Mouse (Mus musculus) hindbrain, embryonic 13.5 days (tissue): ENCODE results near the gene Gsdma. TPM values are rescaled to one million over a fixed set of nuclear protein-coding genes. Genes with fewer than 3 reads are reported as not detected.

Experiments used
- ATAC-seq: fragments of 200-750 bp; cut with Nextera tagmentation; 2 replicates; pipeline ENCODE4 v1.8.0; 2017; ENCODE audit warnings: moderate TSS enrichment; ENCODE audit not compliant: low FRiP score
- H3K27ac ChIP-seq: fragments of 300-500 bp; sonication (generic); 2 replicates; pipeline ENCODE4 v1.5.1; 2015; ENCODE audit warnings: inconsistent platforms, mild to moderate bottlenecking, moderate library complexity
- H3K27me3 ChIP-seq: fragments of 300-500 bp; sonication (generic); 2 replicates; pipeline ENCODE4 v1.6.1; 2015; ENCODE audit warnings: mild to moderate bottlenecking, inconsistent platforms
- H3K36me3 ChIP-seq: fragments of 300-500 bp; sonication (generic); 2 replicates; pipeline ENCODE4 v1.6.1; 2015; ENCODE audit warnings: mild to moderate bottlenecking, inconsistent platforms
- H3K4me1 ChIP-seq: fragments of 300-500 bp; sonication (generic); replicated peaks from 2 replicates; pipeline ENCODE4 v1.6.1; 2015; ENCODE audit warnings: inconsistent platforms
- H3K4me2 ChIP-seq: fragments of 300-500 bp; sonication (generic); 2 replicates; pipeline ENCODE4 v1.6.1; 2015; ENCODE audit warnings: inconsistent platforms, mild to moderate bottlenecking, moderate library complexity
- H3K4me3 ChIP-seq: fragments of 300-500 bp; sonication (generic); 2 replicates; pipeline ENCODE4 v1.5.1; 2015; ENCODE audit warnings: mild to moderate bottlenecking, inconsistent platforms
- H3K9ac ChIP-seq: fragments of 300-500 bp; sonication (generic); 2 replicates; pipeline ENCODE4 v1.6.1; 2015; ENCODE audit warnings: mild to moderate bottlenecking, inconsistent platforms
- H3K9me3 ChIP-seq: fragments of 300-500 bp; sonication (generic); 2 replicates; pipeline ENCODE4 v1.6.1; 2016; ENCODE audit warnings: inconsistent platforms
- WGBS: fragments of 180-500 bp; shearing (Covaris S2); methylation state at CpG from one replicate; pipeline ENCODE4 v1.1.7; 2015; 5-methylcytosine and 5-hydroxymethylcytosine counted together
- polyA plus RNA-seq: library from polyadenylated mRNA; unstranded; fragments of >200 nt; fragmentation: Nextera tagmentation; extraction: Ambion mirVana; gene quantifications from 2 replicates; pipeline ENCODE4 v1.2.1, GENCODE M21; 2015

The Gsdma gene
- polyA plus RNA-seq, 1 experiment from 2014 or later: 0.05 TPM

GRCm38 (mm10) chr11:98681786-98682745, 17.9 kb downstream of the Gsdma start, which contains the start of gene Psmd3:
TSS of gene Psmd3 (plus strand) at chr11:98682554.
- peaks cover 16% of the 10 kb centered on the region for H3K4me1 ChIP-seq
- H3K27me3 ChIP-seq: peaks cover 7% of the 10 kb centered on the region; the same call in 1 of the 2 replicates
- peak within 1 kb of the TSS; percentile 85 for H3K27ac ChIP-seq
- peak within 1 kb of the TSS; percentile 99 for H3K9ac ChIP-seq
- H3K36me3 ChIP-seq: peaks cover 21% of the 10 kb centered on the region
- no peaks in the 10 kb centered on the region for H3K9me3 ChIP-seq
- H3K4me2 ChIP-seq: peak within 1 kb of the TSS; percentile 87
- ATAC-seq: peak; percentile 96
- WGBS: 6% methylated on average over 45 of the region's 45 CpGs
- peak within 1 kb of the TSS; percentile 98 for H3K4me3 ChIP-seq

GRCm38 (mm10) chr11:98682811-98683210, 18.7 kb downstream of the Gsdma start:
- Histone ChIP-seq H3K4me2 (peak overlapping the region; percentile 87), H3K9ac (peak overlapping the region; percentile 99), H3K27me3 (peaks cover 7% of the 10 kb centered on the region; the same call in 1 of the 2 replicates), H3K4me3 (peak overlapping the region; percentile 98), H3K36me3 (peaks cover 28% of the 10 kb centered on the region), H3K9me3 (no peaks in the 10 kb centered on the region), H3K27ac (peak overlapping the region; percentile 85), H3K4me1 (peaks cover 16% of the 10 kb centered on the region)
- peak; percentile 49 for ATAC-seq
- 0% methylated on average over 23 of the region's 23 CpGs for WGBS

GRCm38 (mm10) chr11:98685642-98686041, 21.5 kb downstream of the Gsdma start:
- Histone ChIP-seq H3K4me3 (no peak overlapping the region), H3K27me3 (no peaks in the 10 kb centered on the region), H3K36me3 (peaks cover 52% of the 10 kb centered on the region), H3K9ac (no peak overlapping the region), H3K9me3 (no peaks in the 10 kb centered on the region), H3K27ac (no peak overlapping the region), H3K4me1 (peaks cover 16% of the 10 kb centered on the region), H3K4me2 (no peak overlapping the region)
- no peak for ATAC-seq
- 94% methylated on average over 9 of the region's 9 CpGs for WGBS

- no peaks in the 10 kb centered on the region for H3K27me3 ChIP-seq
- peaks cover 66% of the 10 kb centered on the region for H3K36me3 ChIP-seq
- 89% methylated on average over 4 of the region's 4 CpGs for WGBS
- H3K27ac ChIP-seq: no peak overlapping the region
- H3K9me3 ChIP-seq: no peaks in the 10 kb centered on the region
- H3K4me2 ChIP-seq: no peak overlapping the region
- no peak overlapping the region for H3K9ac ChIP-seq
- H3K4me1 ChIP-seq: peaks cover 13% of the 10 kb centered on the region
- no peak overlapping the region for H3K4me3 ChIP-seq
- no peak for ATAC-seq
Measured at GRCm38 (mm10) chr11:98686976-98687375, 22.8 kb downstream of the Gsdma start.

GRCm38 (mm10) chr11:98688009-98688408, 23.9 kb downstream of the Gsdma start:
- ATAC-seq: no peak
- no peaks in the 10 kb centered on the region for H3K27me3 ChIP-seq
- H3K9me3 ChIP-seq: no peaks in the 10 kb centered on the region
- H3K4me2 ChIP-seq: no peak overlapping the region
- H3K9ac ChIP-seq: no peak overlapping the region
- no peak overlapping the region for H3K4me3 ChIP-seq
- H3K27ac ChIP-seq: no peak overlapping the region
- WGBS: 92% methylated on average over 8 of the region's 8 CpGs
- peaks cover 76% of the 10 kb centered on the region for H3K36me3 ChIP-seq
- peaks cover 12% of the 10 kb centered on the region for H3K4me1 ChIP-seq

- WGBS: 84% methylated on average over 13 of the region's 13 CpGs
- H3K4me3 ChIP-seq: no peak overlapping the region
- no peak for ATAC-seq
- H3K9me3 ChIP-seq: no peaks in the 10 kb centered on the region
- H3K36me3 ChIP-seq: peaks cover 81% of the 10 kb centered on the region
- no peak overlapping the region for H3K9ac ChIP-seq
- no peak overlapping the region for H3K4me2 ChIP-seq
- no peaks in the 10 kb centered on the region for H3K27me3 ChIP-seq
- no peak overlapping the region for H3K27ac ChIP-seq
- no peaks in the 10 kb centered on the region for H3K4me1 ChIP-seq
Measured at GRCm38 (mm10) chr11:98693201-98693600, 29.1 kb downstream of the Gsdma start.

- Histone ChIP-seq H3K36me3 (peaks cover 77% of the 10 kb centered on the region), H3K9me3 (no peaks in the 10 kb centered on the region), H3K9ac (no peak overlapping the region), H3K4me2 (no peak overlapping the region), H3K4me3 (no peak overlapping the region), H3K4me1 (no peaks in the 10 kb centered on the region), H3K27ac (no peak overlapping the region), H3K27me3 (no peaks in the 10 kb centered on the region)
- 92% methylated on average over 8 of the region's 9 CpGs for WGBS
- ATAC-seq: no peak
Measured at GRCm38 (mm10) chr11:98693746-98694145, 29.6 kb downstream of the Gsdma start.

GRCm38 (mm10) chr11:98694301-98694700, 30.1 kb downstream of the Gsdma start:
- no peak overlapping the region for H3K27ac ChIP-seq
- H3K9me3 ChIP-seq: no peaks in the 10 kb centered on the region
- peaks cover 74% of the 10 kb centered on the region for H3K36me3 ChIP-seq
- no peaks in the 10 kb centered on the region for H3K27me3 ChIP-seq
- H3K9ac ChIP-seq: no peak overlapping the region
- H3K4me2 ChIP-seq: no peak overlapping the region
- H3K4me1 ChIP-seq: no peaks in the 10 kb centered on the region
- 89% methylated on average over 9 of the region's 9 CpGs for WGBS
- no peak for ATAC-seq
- H3K4me3 ChIP-seq: no peak overlapping the region

GRCm38 (mm10) chr11:98695408-98695807, 31.3 kb downstream of the Gsdma start:
- WGBS: 72% methylated on average over 14 of the region's 14 CpGs
- no peaks in the 10 kb centered on the region for H3K4me1 ChIP-seq
- no peak overlapping the region for H3K4me3 ChIP-seq
- no peak overlapping the region for H3K27ac ChIP-seq
- H3K9me3 ChIP-seq: no peaks in the 10 kb centered on the region
- no peaks in the 10 kb centered on the region for H3K27me3 ChIP-seq
- no peak overlapping the region for H3K4me2 ChIP-seq
- peaks cover 63% of the 10 kb centered on the region for H3K36me3 ChIP-seq
- no peak for ATAC-seq
- 0 out of 2 replicates have a peak overlapping the region, but pooled peaks have one; percentile 1 for H3K9ac ChIP-seq

- no peak for ATAC-seq
- H3K9ac ChIP-seq: no peak overlapping the region
- H3K9me3 ChIP-seq: no peaks in the 10 kb centered on the region
- H3K4me3 ChIP-seq: no peak overlapping the region
- 89% methylated on average over 14 of the region's 14 CpGs for WGBS
- 0 out of 2 replicates have a peak, but pooled peaks cover 7% of the 10 kb centered on the region for H3K27me3 ChIP-seq
- H3K4me2 ChIP-seq: no peak overlapping the region
- H3K36me3 ChIP-seq: peaks cover 51% of the 10 kb centered on the region
- H3K4me1 ChIP-seq: no peaks in the 10 kb centered on the region
- no peak overlapping the region for H3K27ac ChIP-seq
Measured at GRCm38 (mm10) chr11:98696454-98697216, 32.5 kb downstream of the Gsdma start.

- H3K9me3 ChIP-seq: no peaks in the 10 kb centered on the region
- no peak for ATAC-seq
- H3K27ac ChIP-seq: no peak overlapping the region
- WGBS: 89% methylated on average over 12 of the region's 12 CpGs
- no peak overlapping the region for H3K4me3 ChIP-seq
- H3K36me3 ChIP-seq: peaks cover 45% of the 10 kb centered on the region
- H3K9ac ChIP-seq: no peak overlapping the region
- H3K4me1 ChIP-seq: no peaks in the 10 kb centered on the region
- 0 out of 2 replicates have a peak, but pooled peaks cover 8% of the 10 kb centered on the region for H3K27me3 ChIP-seq
- H3K4me2 ChIP-seq: no peak overlapping the region
Measured at GRCm38 (mm10) chr11:98697225-98697624, 33.1 kb downstream of the Gsdma start.
